Mouse (Mus musculus): ENCODE data around the gene Dusp28. TPM values are rescaled to one million over a fixed set of nuclear protein-coding genes. Genes with fewer than 3 reads are reported as not detected.

Dusp28 gene
- polyA plus RNA-seq, 1 experiment from 2014 or later: 12.1 TPM

DNA sequence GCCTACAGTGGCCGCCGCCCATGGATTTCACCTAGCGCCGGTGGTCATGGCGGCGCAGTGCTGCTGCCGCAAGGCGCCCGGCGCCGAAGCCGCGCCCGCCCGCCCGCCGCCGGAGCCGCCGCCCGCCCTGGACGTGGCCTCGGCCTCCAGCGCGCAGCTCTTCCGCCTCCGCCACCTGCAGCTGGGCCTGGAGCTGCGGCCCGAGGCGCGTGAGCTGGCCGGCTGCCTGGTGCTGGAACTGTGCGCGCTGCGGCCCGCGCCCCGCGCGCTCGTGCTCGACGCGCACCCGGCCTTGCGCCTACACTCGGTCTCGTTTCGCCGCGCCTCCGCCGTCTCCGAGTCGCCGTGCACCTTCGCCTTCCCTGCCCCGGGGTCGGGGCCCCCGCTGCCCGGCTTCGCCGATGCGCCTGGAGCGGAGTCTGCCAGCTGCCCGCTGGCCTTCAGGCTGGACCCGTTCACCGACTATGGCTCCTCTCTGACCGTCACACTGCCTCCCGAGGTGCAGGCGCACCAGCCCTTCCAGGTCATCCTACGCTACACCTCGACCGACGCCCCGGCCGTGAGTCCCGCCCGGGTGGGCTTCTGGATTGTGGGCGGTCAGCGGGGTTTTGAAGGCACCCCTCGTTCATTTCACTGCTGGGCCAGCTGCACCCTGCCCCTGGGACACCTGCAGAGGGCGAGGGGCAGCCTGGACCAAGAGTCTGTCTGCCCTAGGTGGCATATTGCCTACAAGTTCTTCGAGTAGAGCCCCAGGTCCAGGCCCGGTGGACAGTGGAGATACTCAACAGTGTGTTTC, 4.3 kb downstream of the Dusp28 start:
- Histone ChIP-seq H3K27ac (ENCODE audit: low read length) (peak overlapping the region; percentile 72), H3K4me1 (ENCODE audit: control insufficient read depth, insufficient read depth, low read length) (peaks cover 26% of the 10 kb centered on the region), H3K9ac (replicated peaks; ENCODE audit: low read depth, low read length) (peak overlapping the region; percentile 81), H3K4me3 (ENCODE audit: low read depth, low read length) (peak overlapping the region; percentile 78), H3K36me3 (ENCODE audit: control insufficient read depth, insufficient read depth, low read length) (peaks cover 17% of the 10 kb centered on the region), H3K27me3 (ENCODE audit: control insufficient read depth, insufficient read depth, low read length) (no peaks in the 10 kb centered on the region), H3K4me2 (replicated peaks; ENCODE audit: low read depth, low read length) (peak overlapping the region; percentile 92), H3K9me3 (ENCODE audit: control insufficient read depth, low read depth, low read length) (no peaks in the 10 kb centered on the region)
- ATAC-seq (ENCODE audit: insufficient number of reproducible peaks, insufficient read depth, low FRiP score, low read depth): peak; percentile 0; the same call in 1 of the 2 replicates
- WGBS: 1% methylated on average over 64 of the region's 85 CpGs

- Histone ChIP-seq H3K27me3 (ENCODE audit: control insufficient read depth, insufficient read depth, low read length) (no peaks in the 10 kb centered on the region), H3K9me3 (ENCODE audit: control insufficient read depth, low read depth, low read length) (no peaks in the 10 kb centered on the region), H3K4me1 (ENCODE audit: control insufficient read depth, insufficient read depth, low read length) (peaks cover 26% of the 10 kb centered on the region), H3K4me2 (replicated peaks; ENCODE audit: low read depth, low read length) (peak overlapping the region; percentile 92), H3K9ac (replicated peaks; ENCODE audit: low read depth, low read length) (peak overlapping the region; percentile 81; the same call in 1 of the 2 replicates), H3K27ac (ENCODE audit: low read length) (peak overlapping the region; percentile 72), H3K36me3 (ENCODE audit: control insufficient read depth, insufficient read depth, low read length) (peaks cover 23% of the 10 kb centered on the region), H3K4me3 (ENCODE audit: low read depth, low read length) (peak overlapping the region; percentile 78)
- WGBS: 32% methylated on average over 8 of the region's 8 CpGs
- no peak for ATAC-seq (ENCODE audit: insufficient number of reproducible peaks, insufficient read depth, low FRiP score, low read depth)
These were observed 4.9 kb downstream of the Dusp28 start for GRCm38 (mm10) chr1:92911721-92912138.

DNA sequence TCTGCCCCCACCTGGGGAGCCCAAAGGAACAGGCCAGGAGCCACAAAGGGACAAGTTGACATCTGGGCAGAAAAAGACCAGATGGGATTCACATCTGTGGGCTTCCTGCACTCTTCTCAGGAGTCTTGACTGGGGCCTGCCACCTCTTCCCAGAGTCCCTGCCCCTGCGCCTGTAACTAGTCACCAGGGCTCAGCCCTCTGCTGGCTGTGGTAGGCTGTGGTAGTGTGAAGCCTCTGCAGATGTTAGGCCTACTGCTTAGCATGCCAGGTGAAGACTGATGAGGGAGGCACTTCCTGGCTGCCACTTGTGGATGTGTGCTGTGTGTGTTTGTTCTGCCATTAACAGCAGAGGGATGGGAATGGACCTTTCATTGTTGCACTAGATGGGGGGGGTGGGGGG, 5.5 kb downstream of the Dusp28 start:
- Histone ChIP-seq H3K27ac (ENCODE audit: low read length) (no peak overlapping the region), H3K4me1 (ENCODE audit: control insufficient read depth, insufficient read depth, low read length) (peaks cover 26% of the 10 kb centered on the region), H3K36me3 (ENCODE audit: control insufficient read depth, insufficient read depth, low read length) (peaks cover 29% of the 10 kb centered on the region), H3K4me3 (ENCODE audit: low read depth, low read length) (peak overlapping the region; percentile 78), H3K4me2 (replicated peaks; ENCODE audit: low read depth, low read length) (peak overlapping the region; percentile 92), H3K9me3 (ENCODE audit: control insufficient read depth, low read depth, low read length) (no peaks in the 10 kb centered on the region), H3K27me3 (ENCODE audit: control insufficient read depth, insufficient read depth, low read length) (no peaks in the 10 kb centered on the region), H3K9ac (replicated peaks; ENCODE audit: low read depth, low read length) (0 out of 2 replicates have a peak overlapping the region, but pooled peaks have one; percentile 14)
- 52% methylated on average over 1 of the region's 1 CpGs for WGBS
- no peak for ATAC-seq (ENCODE audit: insufficient number of reproducible peaks, insufficient read depth, low FRiP score, low read depth)

DNA sequence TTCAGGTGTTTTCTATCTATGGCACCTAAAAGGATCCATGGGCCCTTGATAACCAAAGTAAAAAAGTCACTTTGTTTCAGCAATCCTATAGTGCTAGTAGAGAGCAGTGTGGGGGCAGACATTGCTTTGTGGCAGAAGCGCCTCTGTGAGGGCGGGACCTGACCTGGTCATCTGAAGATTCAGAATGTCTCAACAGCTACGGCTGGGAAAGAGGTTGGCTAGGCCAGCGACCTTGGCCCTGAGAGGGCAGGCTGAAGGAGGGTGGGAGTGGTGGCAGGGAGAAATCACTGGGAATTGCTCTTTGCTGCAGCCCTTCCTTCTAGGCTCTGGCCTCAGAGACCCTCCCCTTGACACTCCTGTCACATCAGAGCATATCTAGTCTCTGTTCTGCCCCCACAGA, 7.5 kb downstream of the Dusp28 start:
- peaks cover 47% of the 10 kb centered on the region for H3K36me3 ChIP-seq (ENCODE audit: control insufficient read depth, insufficient read depth, low read length)
- 62% methylated on average over 4 of the region's 4 CpGs for WGBS

DNA sequence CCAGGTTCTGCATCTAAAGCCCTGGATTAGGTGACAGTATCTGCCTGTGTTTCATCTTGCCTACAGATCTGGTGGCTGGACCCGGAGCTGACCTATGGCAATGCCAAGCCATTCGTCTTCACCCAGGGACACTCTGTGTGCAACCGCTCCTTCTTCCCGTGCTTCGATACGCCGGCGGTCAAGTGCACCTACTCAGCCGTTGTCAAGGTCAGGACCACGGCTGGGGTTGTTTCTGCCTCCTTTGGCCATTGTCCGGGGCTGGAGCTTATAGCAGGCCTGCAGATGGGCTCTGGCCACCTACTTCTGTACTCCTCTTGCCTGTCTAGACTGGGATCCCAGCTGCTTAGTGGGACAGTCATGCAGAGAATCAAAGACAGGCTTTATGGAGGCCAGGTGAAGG, 8.2 kb downstream of the Dusp28 start:
- H3K9me3 ChIP-seq (ENCODE audit: control insufficient read depth, low read depth, low read length): no peaks in the 10 kb centered on the region
- no peak for ATAC-seq (ENCODE audit: insufficient number of reproducible peaks, insufficient read depth, low FRiP score, low read depth)
- no peak overlapping the region for H3K27ac ChIP-seq (ENCODE audit: low read length)
- H3K4me3 ChIP-seq (ENCODE audit: low read depth, low read length): no peak overlapping the region
- no peak overlapping the region for H3K4me2 ChIP-seq (replicated peaks; ENCODE audit: low read depth, low read length)
- 92% methylated on average over 11 of the region's 11 CpGs for WGBS
- H3K4me1 ChIP-seq (ENCODE audit: control insufficient read depth, insufficient read depth, low read length): peaks cover 16% of the 10 kb centered on the region; the same call in 1 of the 2 replicates
- H3K27me3 ChIP-seq (ENCODE audit: control insufficient read depth, insufficient read depth, low read length): no peaks in the 10 kb centered on the region
- no peak overlapping the region for H3K9ac ChIP-seq (replicated peaks; ENCODE audit: low read depth, low read length)
- peaks cover 50% of the 10 kb centered on the region for H3K36me3 ChIP-seq (ENCODE audit: control insufficient read depth, insufficient read depth, low read length)

More for the DNA sequence above, 7.5 kb downstream of the Dusp28 start:
- Histone ChIP-seq H3K4me1 (ENCODE audit: control insufficient read depth, insufficient read depth, low read length) (peaks cover 21% of the 10 kb centered on the region; the same call in 1 of the 2 replicates), H3K4me3 (ENCODE audit: low read depth, low read length) (no peak overlapping the region), H3K9ac (replicated peaks; ENCODE audit: low read depth, low read length) (no peak overlapping the region), H3K4me2 (replicated peaks; ENCODE audit: low read depth, low read length) (no peak overlapping the region), H3K27me3 (ENCODE audit: control insufficient read depth, insufficient read depth, low read length) (no peaks in the 10 kb centered on the region), H3K27ac (ENCODE audit: low read length) (no peak overlapping the region), H3K9me3 (ENCODE audit: control insufficient read depth, low read depth, low read length) (no peaks in the 10 kb centered on the region)
- no peak for ATAC-seq (ENCODE audit: insufficient number of reproducible peaks, insufficient read depth, low FRiP score, low read depth)

- 90% methylated on average over 9 of the region's 9 CpGs for WGBS
- no peak overlapping the region for H3K4me3 ChIP-seq (ENCODE audit: low read depth, low read length)
- peaks cover 10% of the 10 kb centered on the region; the same call in 1 of the 2 replicates for H3K4me1 ChIP-seq (ENCODE audit: control insufficient read depth, insufficient read depth, low read length)
- H3K27ac ChIP-seq (ENCODE audit: low read length): no peak overlapping the region
- H3K36me3 ChIP-seq (ENCODE audit: control insufficient read depth, insufficient read depth, low read length): peaks cover 50% of the 10 kb centered on the region
- no peaks in the 10 kb centered on the region for H3K9me3 ChIP-seq (ENCODE audit: control insufficient read depth, low read depth, low read length)
- no peak overlapping the region for H3K9ac ChIP-seq (replicated peaks; ENCODE audit: low read depth, low read length)
- ATAC-seq (ENCODE audit: insufficient number of reproducible peaks, insufficient read depth, low FRiP score, low read depth): no peak
- H3K4me2 ChIP-seq (replicated peaks; ENCODE audit: low read depth, low read length): no peak overlapping the region
- no peaks in the 10 kb centered on the region for H3K27me3 ChIP-seq (ENCODE audit: control insufficient read depth, insufficient read depth, low read length)
These were observed 9.9 kb downstream of the Dusp28 start for GRCm38 (mm10) chr1:92916725-92917124.

GRCm38 (mm10) chr1:92919151-92919550, 12.4 kb downstream of the Dusp28 start:
- no peak overlapping the region for H3K4me3 ChIP-seq (ENCODE audit: low read depth, low read length)
- 95% methylated on average over 11 of the region's 11 CpGs for WGBS
- no peaks in the 10 kb centered on the region for H3K4me1 ChIP-seq (ENCODE audit: control insufficient read depth, insufficient read depth, low read length)
- no peak overlapping the region for H3K9ac ChIP-seq (replicated peaks; ENCODE audit: low read depth, low read length)
- H3K36me3 ChIP-seq (ENCODE audit: control insufficient read depth, insufficient read depth, low read length): peaks cover 47% of the 10 kb centered on the region
- no peak overlapping the region for H3K4me2 ChIP-seq (replicated peaks; ENCODE audit: low read depth, low read length)
- no peaks in the 10 kb centered on the region for H3K9me3 ChIP-seq (ENCODE audit: control insufficient read depth, low read depth, low read length)
- no peak overlapping the region for H3K27ac ChIP-seq (ENCODE audit: low read length)
- no peaks in the 10 kb centered on the region for H3K27me3 ChIP-seq (ENCODE audit: control insufficient read depth, insufficient read depth, low read length)
- ATAC-seq (ENCODE audit: insufficient number of reproducible peaks, insufficient read depth, low FRiP score, low read depth): no peak

DNA sequence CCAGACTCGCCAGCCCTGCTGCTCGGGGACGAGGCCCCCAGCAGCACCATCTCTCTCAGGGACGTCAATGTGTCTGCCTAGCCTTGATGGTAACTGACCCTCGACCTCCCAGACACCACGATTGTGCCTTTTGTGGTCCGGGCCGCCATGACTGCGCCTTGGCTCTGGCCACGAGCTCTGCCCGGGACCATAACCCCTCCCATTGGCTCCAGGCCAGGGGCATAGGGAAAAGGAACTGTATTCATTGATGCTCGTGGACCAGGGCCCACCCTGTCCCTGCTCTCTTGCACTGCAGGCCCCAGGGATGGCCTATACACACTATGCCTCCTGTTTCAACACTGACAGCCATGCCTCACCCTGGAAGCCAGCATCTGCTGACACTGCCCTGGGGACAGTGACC, 13.0 kb downstream of the Dusp28 start:
- ATAC-seq (ENCODE audit: insufficient number of reproducible peaks, insufficient read depth, low FRiP score, low read depth): peak; percentile 12; the same call in 1 of the 2 replicates
- Histone ChIP-seq H3K4me1 (ENCODE audit: control insufficient read depth, insufficient read depth, low read length) (no peaks in the 10 kb centered on the region), H3K27ac (ENCODE audit: low read length) (no peak overlapping the region), H3K27me3 (ENCODE audit: control insufficient read depth, insufficient read depth, low read length) (no peaks in the 10 kb centered on the region), H3K4me2 (replicated peaks; ENCODE audit: low read depth, low read length) (no peak overlapping the region), H3K9ac (replicated peaks; ENCODE audit: low read depth, low read length) (no peak overlapping the region), H3K4me3 (ENCODE audit: low read depth, low read length) (no peak overlapping the region), H3K9me3 (ENCODE audit: control insufficient read depth, low read depth, low read length) (no peaks in the 10 kb centered on the region), H3K36me3 (ENCODE audit: control insufficient read depth, insufficient read depth, low read length) (peaks cover 43% of the 10 kb centered on the region)
- 85% methylated on average over 12 of the region's 12 CpGs for WGBS
